Mouse (Mus musculus) myocyte (in vitro differentiated cells): ENCODE results near the gene Kif2a.

ENCODE experiments used
- CEBPB ChIP-seq: IDR thresholded peaks from 2 replicates; pipeline ENCODE4 v1.6.1; 2011; ENCODE audit warnings: mild to moderate bottlenecking, moderate library complexity; ENCODE audit not compliant: poor library complexity, insufficient read depth, severe bottlenecking
- E2F4 ChIP-seq: IDR thresholded peaks from one replicate; pipeline ENCODE4 v1.6.1; 2011; ENCODE audit warnings: mild to moderate bottlenecking, control low read depth, moderate library complexity; ENCODE audit not compliant: insufficient read depth
- MAX ChIP-seq: IDR thresholded peaks from one replicate; pipeline ENCODE4 v1.6.1; 2011; ENCODE audit warnings: low read depth, mild to moderate bottlenecking, control low read depth
- MYOD1 ChIP-seq, 3 experiments: IDR thresholded peaks; one replicate each; pipeline ENCODE4 v1.6.1; 2011; ENCODE audit warnings: control low read depth in 2 of 3, low read depth in 2 of 3, mild to moderate bottlenecking in 2 of 3, moderate library complexity in 1 of 3; ENCODE audit not compliant: insufficient read length in 2 of 3, control insufficient read depth in 1 of 3
- POLR2A ChIP-seq: IDR thresholded peaks from one replicate; pipeline ENCODE4 v1.6.1; 2011; ENCODE audit warnings: low read depth, mild to moderate bottlenecking, control low read depth, moderate library complexity; ENCODE audit not compliant: insufficient read length
- POLR2AphosphoS2 ChIP-seq: IDR thresholded peaks from one replicate; pipeline ENCODE4 v1.6.1; 2011; ENCODE audit warnings: low read depth, control low read depth; ENCODE audit not compliant: insufficient read length
- REST ChIP-seq: IDR thresholded peaks from one replicate; pipeline ENCODE4 v1.6.1; 2011; ENCODE audit warnings: mild to moderate bottlenecking, control low read depth, moderate library complexity; ENCODE audit not compliant: insufficient read depth, insufficient read length
- SRF ChIP-seq: IDR thresholded peaks from one replicate; pipeline ENCODE4 v1.6.1; 2011; ENCODE audit warnings: low read depth; ENCODE audit not compliant: control insufficient read depth, insufficient read length
- TCF12 ChIP-seq: IDR thresholded peaks from one replicate; pipeline ENCODE4 v1.6.1; 2011; ENCODE audit warnings: mild to moderate bottlenecking, control low read depth; ENCODE audit not compliant: poor library complexity, insufficient read depth, severe bottlenecking
- TCF3 ChIP-seq: IDR thresholded peaks from one replicate; pipeline ENCODE4 v1.6.1; 2011; ENCODE audit warnings: low read depth, control low read depth; ENCODE audit not compliant: insufficient read length
- USF1 ChIP-seq: IDR thresholded peaks from one replicate; pipeline ENCODE4 v1.6.1; 2011; ENCODE audit warnings: low read depth, mild to moderate bottlenecking, control low read depth, moderate library complexity

DNA sequence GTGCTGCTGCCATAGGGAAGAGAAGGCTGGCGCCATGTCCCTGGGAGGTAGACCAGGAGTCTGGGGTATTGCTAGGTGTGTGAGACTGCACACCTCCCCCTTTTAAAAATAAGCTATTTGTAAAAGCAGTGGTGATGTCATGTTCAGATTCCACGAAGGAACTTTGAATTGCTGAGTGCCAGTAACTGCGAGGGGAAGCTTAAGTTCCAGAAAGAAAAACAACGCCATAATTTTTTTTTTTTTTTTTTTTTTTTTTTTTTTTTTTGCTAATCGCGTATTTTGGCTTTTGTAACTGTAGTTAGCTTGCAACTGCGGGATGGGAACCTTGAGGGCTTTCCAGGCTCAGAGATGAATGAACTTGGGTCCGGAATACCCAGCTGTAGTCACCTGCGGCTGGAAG, 76.4 kb downstream of the Kif2a start:
- no peak for TF ChIP-seq SRF
- TF ChIP-seq POLR2A = no peak
- TF ChIP-seq TCF3 = no peak
- no peak for TF ChIP-seq E2F4
- no peak for TF ChIP-seq MAX
- TF ChIP-seq TCF12 = no peak
- TF ChIP-seq POLR2AphosphoS2 = no peak
- no peak for TF ChIP-seq USF1
- TF ChIP-seq REST = no peak
- TF ChIP-seq CEBPB = no peak
- TF ChIP-seq MYOD1 (IDR thresholded peaks at IDR 0.05; ENCODE audit: control insufficient read depth in 1 of 3, insufficient read length in 2 of 3, low read depth in 2 of 3) = no peak
